Mouse (Mus musculus) lung, embryonic 14.5 days (tissue): ENCODE results near the gene Pltp. TPM values are rescaled to one million over a fixed set of nuclear protein-coding genes. Genes with fewer than 3 reads are reported as not detected.

ENCODE experiments used
- ATAC-seq: fragments of 200-750 bp; cut with Nextera tagmentation; 2 replicates; pipeline ENCODE4 v1.8.0; 2017; ENCODE audit warnings: mild to moderate bottlenecking, moderate TSS enrichment, moderate library complexity; ENCODE audit not compliant: insufficient read depth
- DNase-seq: peaks from one replicate; pipeline ENCODE4 v3.0.0-alpha.2; 2015
- H3K27ac ChIP-seq: fragments of 300-500 bp; sonication (generic); 2 replicates; pipeline ENCODE4 v1.5.1; 2014; ENCODE audit warnings: low read depth, mild to moderate bottlenecking, moderate library complexity
- H3K27me3 ChIP-seq: fragments of 300-500 bp; sonication (generic); 2 replicates; pipeline ENCODE4 v1.6.1; 2014; ENCODE audit warnings: low read length, control low read depth; ENCODE audit not compliant: insufficient read depth
- H3K36me3 ChIP-seq: fragments of 300-500 bp; sonication (generic); 2 replicates; pipeline ENCODE4 v1.6.1; 2014; ENCODE audit warnings: control low read depth; ENCODE audit not compliant: insufficient read depth
- H3K4me1 ChIP-seq: fragments of 300-500 bp; sonication (generic); 2 replicates; pipeline ENCODE4 v1.6.1; 2014; ENCODE audit warnings: antibody characterized with exemption, control low read depth; ENCODE audit not compliant: insufficient read depth
- H3K4me2 ChIP-seq: fragments of 300-500 bp; sonication (generic); 2 replicates; pipeline ENCODE4 v1.6.1; 2014; ENCODE audit warnings: mild to moderate bottlenecking
- H3K4me3 ChIP-seq: fragments of 300-500 bp; sonication (generic); 2 replicates; pipeline ENCODE4 v1.5.1; 2014; ENCODE audit warnings: low read depth, low read length
- H3K9ac ChIP-seq: fragments of 300-500 bp; sonication (generic); 2 replicates; pipeline ENCODE4 v1.6.1; 2014
- H3K9me3 ChIP-seq: fragments of 300-500 bp; sonication (generic); 2 replicates; pipeline ENCODE4 v1.6.1; 2016; ENCODE audit warnings: low read depth, low read length, control low read depth
- CTCF ChIP-seq: IDR thresholded peaks from 2 replicates; pipeline ENCODE4 v1.5.1; 2016; ENCODE audit warnings: antibody characterized with exemption, low read depth
- WGBS: fragments of 180-500 bp; shearing (Covaris S2); extraction: QIAGEN DNeasy Blood & Tissue Kit; methylation state at CpG from one replicate; pipeline ENCODE4 v1.1.7; 2014; 5-methylcytosine and 5-hydroxymethylcytosine counted together
- polyA plus RNA-seq: library from polyadenylated mRNA; unstranded; fragments of >200 nt; fragmentation: Nextera tagmentation; extraction: Ambion mirVana; gene quantifications from 2 replicates; pipeline ENCODE4 v1.2.1, GENCODE M21; 2014

Pltp gene
- polyA plus RNA-seq, 1 experiment from 2014 or later, result 126 TPM

GRCm38 (mm10) chr2:164890411-164891049, 33.0 kb upstream of the Pltp start:
- no peak overlapping the region for H3K4me2 ChIP-seq
- H3K36me3 ChIP-seq, result peaks cover 100% of the 10 kb centered on the region
- no peaks in the 10 kb centered on the region for H3K4me1 ChIP-seq
- no peak for ATAC-seq
- H3K4me3 ChIP-seq, result no peak overlapping the region
- H3K9me3 ChIP-seq, result no peaks in the 10 kb centered on the region
- no peak for TF ChIP-seq CTCF
- no peaks in the 10 kb centered on the region for H3K27me3 ChIP-seq
- H3K9ac ChIP-seq, result no peak overlapping the region
- DNase-seq, result no peak
- 87% methylated on average over 24 of the region's 24 CpGs for WGBS
- no peak overlapping the region for H3K27ac ChIP-seq

DNA sequence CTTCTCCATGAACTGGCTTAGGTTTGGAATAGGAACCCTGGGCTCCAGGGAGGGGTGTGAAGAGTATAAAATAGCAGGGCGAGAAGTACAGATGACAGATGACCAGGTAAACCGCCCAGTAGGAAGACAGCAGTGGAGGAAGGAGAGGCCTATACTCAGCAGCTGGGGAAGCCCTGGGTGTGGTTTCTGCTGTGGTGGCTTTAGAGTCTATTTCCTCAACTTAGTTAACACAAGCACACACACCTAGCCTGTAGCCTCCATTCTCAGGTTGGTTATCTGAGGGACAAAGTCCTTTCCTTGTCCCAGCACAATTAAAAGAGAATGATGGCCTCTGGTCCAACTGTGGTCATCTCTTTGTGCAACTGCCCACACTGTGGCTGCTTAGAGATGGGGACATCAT, 32.4 kb upstream of the Pltp start:
- no peaks in the 10 kb centered on the region for H3K9me3 ChIP-seq
- H3K9ac ChIP-seq, result no peak overlapping the region
- ATAC-seq, result no peak
- no peaks in the 10 kb centered on the region for H3K4me1 ChIP-seq
- H3K27me3 ChIP-seq, result no peaks in the 10 kb centered on the region
- no peak overlapping the region for H3K4me2 ChIP-seq
- no peak for DNase-seq
- TF ChIP-seq CTCF, result no peak
- H3K36me3 ChIP-seq, result peaks cover 100% of the 10 kb centered on the region
- WGBS, result 75% methylated on average over 2 of the region's 2 CpGs
- no peak overlapping the region for H3K27ac ChIP-seq
- no peak overlapping the region for H3K4me3 ChIP-seq

DNA sequence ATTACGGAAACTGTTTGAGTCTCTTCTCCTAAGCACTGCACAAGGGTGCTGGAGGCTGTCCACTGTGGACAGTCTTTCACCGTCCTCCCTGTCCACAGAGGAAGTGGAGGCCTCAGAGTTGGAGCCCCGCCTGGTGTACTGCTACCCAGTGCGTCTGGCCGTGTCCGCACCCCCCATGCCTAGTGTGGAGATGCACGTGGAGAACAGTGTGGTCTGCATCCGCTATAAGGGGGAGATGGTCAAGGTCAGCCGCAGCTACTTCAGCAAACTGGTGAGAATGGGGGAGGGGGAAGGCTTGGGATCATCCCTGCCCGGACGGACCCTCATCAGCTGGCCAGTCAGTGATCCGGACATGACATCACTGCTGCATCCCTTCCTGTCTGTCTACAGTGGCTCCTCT, 31.5 kb upstream of the Pltp start:
- Histone ChIP-seq H3K4me3 (no peak overlapping the region), H3K9ac (no peak overlapping the region), H3K9me3 (no peaks in the 10 kb centered on the region), H3K4me2 (no peak overlapping the region), H3K36me3 (peaks cover 97% of the 10 kb centered on the region), H3K4me1 (no peaks in the 10 kb centered on the region), H3K27ac (no peak overlapping the region), H3K27me3 (no peaks in the 10 kb centered on the region)
- WGBS, result 69% methylated on average over 12 of the region's 12 CpGs
- no peak for DNase-seq
- TF ChIP-seq CTCF, result no peak
- ATAC-seq, result no peak

DNA sequence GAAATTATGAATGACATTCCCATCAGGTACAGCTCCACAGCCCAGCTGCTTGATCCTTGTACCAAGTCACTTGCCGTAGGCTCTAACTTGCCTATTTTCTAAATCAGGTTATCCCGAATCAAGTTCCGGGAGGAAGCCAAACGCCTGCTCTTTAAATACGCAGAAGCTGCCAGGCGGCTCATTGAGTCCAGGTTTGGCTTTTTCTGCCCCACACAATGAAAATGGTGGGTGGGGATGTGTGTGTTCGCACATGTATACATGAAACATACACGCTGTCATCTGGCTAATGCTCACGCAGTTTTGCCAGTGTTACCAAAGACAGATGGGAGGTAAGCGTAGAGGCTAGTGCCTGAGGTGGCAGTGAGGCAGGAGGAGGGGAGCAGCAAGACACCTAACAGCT, 29.1 kb upstream of the Pltp start:
- DNase-seq (no peak), ATAC-seq (no peak)
- 92% methylated on average over 10 of the region's 10 CpGs for WGBS
- Histone ChIP-seq H3K27me3 (no peaks in the 10 kb centered on the region), H3K4me2 (no peak overlapping the region), H3K27ac (no peak overlapping the region; the same call in 1 of the 2 replicates), H3K4me1 (no peaks in the 10 kb centered on the region), H3K9ac (no peak overlapping the region), H3K36me3 (peaks cover 89% of the 10 kb centered on the region), H3K4me3 (no peak overlapping the region), H3K9me3 (no peaks in the 10 kb centered on the region)
- no peak for TF ChIP-seq CTCF

DNA sequence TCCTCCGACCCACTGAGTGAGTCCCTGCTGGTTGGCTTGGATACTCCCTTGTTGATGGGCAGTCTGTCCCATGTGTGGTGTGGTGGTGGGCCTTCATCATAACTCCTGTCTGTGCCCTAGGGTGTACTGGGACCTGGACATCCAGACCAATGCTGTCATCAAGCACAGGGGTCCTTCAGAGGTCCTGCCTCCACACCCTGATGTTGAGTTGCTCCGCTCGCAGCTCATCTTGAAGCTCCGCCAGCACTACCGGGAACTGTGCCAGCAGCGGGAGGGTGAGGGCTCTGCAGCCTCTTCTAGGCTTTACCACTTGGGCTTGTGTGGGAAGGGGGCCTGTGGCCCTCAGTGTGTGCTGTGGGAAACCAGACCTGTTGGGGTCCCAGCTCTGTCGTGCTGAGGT, 28.3 kb upstream of the Pltp start:
- ATAC-seq (peak; percentile 68; the same call in 1 of the 2 replicates), DNase-seq (peak; percentile 93)
- no peaks in the 10 kb centered on the region for H3K27me3 ChIP-seq
- 41% methylated on average over 7 of the region's 7 CpGs for WGBS
- peak overlapping the region; percentile 58; the same call in 1 of the 2 replicates for H3K27ac ChIP-seq
- TF ChIP-seq CTCF, result no peak
- H3K4me2 ChIP-seq, result no peak overlapping the region
- no peak overlapping the region for H3K4me3 ChIP-seq
- H3K4me1 ChIP-seq, result no peaks in the 10 kb centered on the region
- peaks cover 81% of the 10 kb centered on the region for H3K36me3 ChIP-seq
- no peak overlapping the region for H3K9ac ChIP-seq
- H3K9me3 ChIP-seq, result no peaks in the 10 kb centered on the region

- Histone ChIP-seq H3K27me3 (no peaks in the 10 kb centered on the region), H3K9ac (no peak overlapping the region), H3K4me2 (no peak overlapping the region), H3K27ac (no peak overlapping the region), H3K4me1 (peaks cover 9% of the 10 kb centered on the region), H3K9me3 (no peaks in the 10 kb centered on the region), H3K4me3 (no peak overlapping the region), H3K36me3 (peaks cover 49% of the 10 kb centered on the region)
- ATAC-seq, result no peak
- TF ChIP-seq CTCF, result no peak
- WGBS, result 75% methylated on average over 9 of the region's 9 CpGs
- no peak for DNase-seq
These were observed 25.1 kb upstream of the Pltp start for GRCm38 (mm10) chr2:164882619-164883018.

DNA sequence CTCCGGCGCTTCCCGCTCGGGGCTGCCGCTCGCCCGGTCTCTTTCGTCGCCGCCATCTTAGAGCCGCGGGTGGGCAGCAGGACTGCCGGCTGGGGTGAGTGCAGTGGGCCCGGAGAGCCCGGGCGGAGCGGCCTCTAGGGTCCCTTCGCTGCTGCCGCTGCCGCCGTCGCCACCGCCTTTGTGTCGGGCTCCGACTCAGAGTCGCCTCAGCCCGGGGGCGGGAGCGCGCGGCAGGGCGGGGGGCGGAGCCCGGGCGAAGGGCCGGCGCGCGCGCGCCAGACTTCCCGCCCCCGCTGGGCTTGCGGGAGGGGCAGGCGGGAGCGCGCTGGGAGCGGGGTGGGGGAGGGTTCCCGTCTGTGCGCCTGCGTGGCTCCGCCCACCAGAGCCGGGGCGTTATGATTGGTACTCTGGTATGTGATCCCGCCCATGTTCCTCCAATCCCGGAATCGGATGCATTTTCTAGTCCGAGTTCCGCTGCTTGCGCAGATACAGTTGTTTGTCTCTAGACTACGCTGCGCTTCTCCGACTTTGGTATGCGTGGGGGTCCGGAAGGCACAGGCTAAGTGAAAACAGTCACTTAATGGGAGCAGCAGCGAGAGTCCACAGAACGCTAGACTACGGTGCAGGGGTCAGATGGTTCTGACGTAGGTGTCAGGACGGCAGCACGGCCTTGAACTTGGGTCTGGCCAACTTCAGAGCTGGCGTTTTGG, 22.2 kb upstream of the Pltp start:
- ATAC-seq, result peak; percentile 85
- TF ChIP-seq CTCF, result no peak
- Histone ChIP-seq H3K4me2 (peak overlapping the region; percentile 90), H3K4me3 (peak overlapping the region; percentile 94), H3K36me3 (peaks cover 29% of the 10 kb centered on the region), H3K4me1 (peaks cover 9% of the 10 kb centered on the region), H3K27me3 (no peaks in the 10 kb centered on the region), H3K27ac (peak overlapping the region; percentile 100), H3K9ac (peak overlapping the region; percentile 100), H3K9me3 (no peaks in the 10 kb centered on the region)
- under 1% methylated on average over 56 of the region's 72 CpGs for WGBS
- DNase-seq, result peak; percentile 98
